Mouse (Mus musculus) brain, embryonic 14.5 days (tissue): ENCODE measurements at regions not wholly inside any gene's neighbourhood (a gene's known extent, or its start where the extent isn't known, plus 50 kb on each side); places are given as distances from the start of the nearest gene placed in this dataset.

Experiments
- CTCF ChIP-seq: fragments of 200-500 bp; IDR thresholded peaks from 2 replicates; pipeline ENCODE4 v1.5.1; 2012; ENCODE audit warnings: inconsistent platforms, mild to moderate bottlenecking, moderate library complexity, borderline replicate concordance; ENCODE audit not compliant: insufficient read depth, insufficient read length; ENCODE audit errors: extremely low read depth
- POLR2A ChIP-seq: fragments of 200-500 bp; IDR thresholded peaks from 2 replicates; pipeline ENCODE4 v1.6.1; 2012; ENCODE audit warnings: mild to moderate bottlenecking, inconsistent platforms, borderline replicate concordance; ENCODE audit not compliant: poor library complexity, insufficient read depth, insufficient read length, severe bottlenecking; ENCODE audit errors: extremely low read depth

DNA sequence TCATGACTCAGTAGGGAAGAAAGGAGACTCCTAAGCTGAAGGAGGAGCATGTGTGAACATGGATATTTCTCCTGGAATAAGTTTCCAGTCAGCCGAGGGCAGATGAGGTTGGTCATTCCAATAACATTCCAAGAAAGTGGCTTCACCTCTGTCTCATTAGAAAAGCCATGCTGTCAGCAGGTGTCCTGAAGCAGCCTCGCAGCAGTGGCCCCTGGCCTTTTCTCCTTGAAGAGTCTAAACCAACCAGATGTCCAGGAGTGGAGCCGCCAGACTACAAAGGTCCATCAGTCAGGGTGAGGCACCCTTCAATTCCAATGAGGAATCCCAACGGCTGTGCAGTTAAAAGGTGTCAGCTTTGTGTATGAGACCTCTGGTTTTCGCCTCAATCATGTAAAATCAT, 197.2 kb upstream of the Klf3 start:
- no peak for TF ChIP-seq POLR2A
- TF ChIP-seq CTCF, result no peak
